Mouse (Mus musculus) bone marrow, adult 2 months (tissue): ENCODE measurements around the gene Zar1.

Experiments
- CTCF ChIP-seq: fragments of 200-500 bp; IDR thresholded peaks from 2 replicates; pipeline ENCODE4 v1.5.1; 2011; ENCODE audit warnings: low read length, control low read depth; ENCODE audit not compliant: control insufficient read depth, insufficient read depth
- POLR2A ChIP-seq: fragments of 200-500 bp; IDR thresholded peaks from 2 replicates; pipeline ENCODE4 v1.6.1; 2011; ENCODE audit warnings: low read depth, mild to moderate bottlenecking, control low read depth, low read length, borderline replicate concordance; ENCODE audit not compliant: control insufficient read depth

- TF ChIP-seq CTCF, result no peak
- no peak for TF ChIP-seq POLR2A
Measured at GRCm38 (mm10) chr5:72630026-72630425, 49.0 kb upstream of the Zar1 start.
